Mouse (Mus musculus): ENCODE measurements around the gene 4930590J08Rik.

DNA sequence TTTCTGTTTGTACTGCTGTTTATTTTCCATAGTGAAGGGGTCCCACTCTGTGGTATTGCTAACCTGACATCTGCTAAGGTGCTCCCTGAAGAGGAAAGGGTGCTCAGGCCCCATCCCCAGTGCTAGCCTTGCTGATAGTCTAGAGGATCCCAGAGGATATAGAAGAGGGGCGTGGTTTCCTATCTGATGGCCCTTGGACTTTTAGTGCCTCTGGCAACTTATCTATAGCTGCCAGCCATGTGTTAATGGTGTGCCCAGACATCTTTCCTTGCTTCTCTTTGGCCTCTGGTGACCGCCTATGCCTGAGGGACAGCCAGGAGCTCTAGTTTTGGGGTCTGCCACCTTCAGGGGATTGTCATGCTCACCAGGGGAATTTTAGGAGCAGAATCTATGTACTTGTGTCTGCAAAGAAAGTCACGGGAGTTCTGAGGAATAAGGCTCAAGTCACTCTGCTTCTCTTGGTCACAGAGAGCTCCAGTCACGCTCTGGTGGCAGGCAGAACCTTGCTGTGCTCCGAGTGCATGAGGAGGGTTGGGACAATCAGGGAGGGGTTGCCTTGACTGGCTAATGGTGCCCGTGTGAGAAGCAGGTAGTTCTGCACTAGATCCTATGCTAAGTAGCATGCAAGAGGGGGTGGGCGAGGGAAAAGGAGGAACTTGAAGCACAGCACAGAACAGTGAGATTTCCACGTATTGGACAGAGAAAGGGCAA lies 91.3 kb downstream of the 4930590J08Rik start:
- TF ChIP-seq POLR2A (IDR thresholded peaks at IDR 0.05; ENCODE audit: control insufficient read depth, low read depth, low read length) = no peak
- TF ChIP-seq CTCF (IDR thresholded peaks at IDR 0.05; ENCODE audit: control insufficient read depth, insufficient read depth, insufficient replicate concordance, low read depth, low read length) = no peak

All from testis, adult 2 months (tissue).